Mouse (Mus musculus): ENCODE measurements around the gene Naaa. TPM values are rescaled to one million over a fixed set of nuclear protein-coding genes. Genes with fewer than 3 reads are reported as not detected.

Naaa gene
- polyA plus RNA-seq, 1 experiment from 2014 or later, result 6.7 TPM

DNA sequence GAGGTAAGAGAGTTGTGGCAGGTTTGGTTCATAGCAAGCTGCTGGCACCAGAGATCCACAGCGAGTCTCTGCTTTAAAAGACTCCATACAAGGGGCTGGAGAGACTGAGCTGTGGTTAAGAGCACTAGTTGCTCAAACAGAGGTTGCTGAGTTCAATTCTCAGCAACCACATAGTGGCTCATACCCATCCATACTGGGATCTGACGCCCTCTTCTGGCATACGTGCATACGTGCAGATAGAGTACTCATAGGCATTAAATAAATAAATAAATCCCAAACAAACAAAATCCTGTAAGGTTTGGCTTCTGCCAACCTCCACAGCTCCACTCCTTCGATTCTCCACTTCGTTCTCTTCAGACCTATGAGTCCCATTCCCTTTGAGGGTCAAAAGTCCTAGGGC lies 25.9 kb downstream of the Naaa start:
- Histone ChIP-seq H3K27ac (replicated peaks; ENCODE audit: low read depth, low read length) (no peak overlapping the region), H3K4me3 (ENCODE audit: low read depth, low read length) (no peak overlapping the region), H3K27me3 (ENCODE audit: control insufficient read depth, insufficient read depth, low read length) (no peaks in the 10 kb centered on the region), H3K4me1 (ENCODE audit: control insufficient read depth, insufficient read depth, low read length) (no peaks in the 10 kb centered on the region; the same call in 1 of the 2 replicates), H3K4me2 (ENCODE audit: low read depth, severe bottlenecking) (no peak overlapping the region), H3K36me3 (ENCODE audit: control insufficient read depth, insufficient read depth, low read length) (no peaks in the 10 kb centered on the region), H3K9ac (ENCODE audit: low read length) (no peak overlapping the region), H3K9me3 (ENCODE audit: control insufficient read depth, low read length) (no peaks in the 10 kb centered on the region)
- no peak for ATAC-seq (ENCODE audit: insufficient number of reproducible peaks, low FRiP score, low TSS enrichment, low read depth)
- DNase-seq (ENCODE audit: low spot score), result no peak
- 90% methylated on average over 6 of the region's 6 CpGs for WGBS

DNA sequence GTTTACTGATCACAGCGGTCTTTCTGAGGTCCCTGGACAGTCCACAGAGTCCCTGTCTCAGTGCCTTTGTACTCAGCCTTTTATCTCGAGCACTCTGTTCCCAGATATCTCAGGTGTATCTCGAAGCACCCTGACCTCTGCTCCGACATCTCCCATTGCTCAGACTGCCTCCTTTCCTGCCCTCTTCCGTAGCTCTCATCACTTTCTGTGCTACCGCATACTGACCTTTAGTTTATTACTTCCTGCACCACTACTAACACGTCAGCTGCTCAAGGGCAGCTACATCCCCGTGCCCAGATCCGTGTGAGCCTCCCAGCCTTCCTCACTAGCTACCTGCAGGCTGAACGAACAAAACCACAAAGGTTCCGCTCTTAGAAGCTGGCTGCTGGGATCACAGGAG lies 29.4 kb downstream of the Naaa start:
- Histone ChIP-seq H3K4me3 (ENCODE audit: low read depth, low read length) (no peak overlapping the region), H3K9ac (ENCODE audit: low read length) (no peak overlapping the region), H3K4me2 (ENCODE audit: low read depth, severe bottlenecking) (no peak overlapping the region), H3K27ac (replicated peaks; ENCODE audit: low read depth, low read length) (no peak overlapping the region), H3K27me3 (ENCODE audit: control insufficient read depth, insufficient read depth, low read length) (no peaks in the 10 kb centered on the region), H3K4me1 (ENCODE audit: control insufficient read depth, insufficient read depth, low read length) (no peaks in the 10 kb centered on the region), H3K9me3 (ENCODE audit: control insufficient read depth, low read length) (no peaks in the 10 kb centered on the region), H3K36me3 (ENCODE audit: control insufficient read depth, insufficient read depth, low read length) (no peaks in the 10 kb centered on the region)
- ATAC-seq (ENCODE audit: insufficient number of reproducible peaks, low FRiP score, low TSS enrichment, low read depth) (no peak), DNase-seq (ENCODE audit: low spot score) (no peak)
- 83% methylated on average over 11 of the region's 11 CpGs for WGBS

DNA sequence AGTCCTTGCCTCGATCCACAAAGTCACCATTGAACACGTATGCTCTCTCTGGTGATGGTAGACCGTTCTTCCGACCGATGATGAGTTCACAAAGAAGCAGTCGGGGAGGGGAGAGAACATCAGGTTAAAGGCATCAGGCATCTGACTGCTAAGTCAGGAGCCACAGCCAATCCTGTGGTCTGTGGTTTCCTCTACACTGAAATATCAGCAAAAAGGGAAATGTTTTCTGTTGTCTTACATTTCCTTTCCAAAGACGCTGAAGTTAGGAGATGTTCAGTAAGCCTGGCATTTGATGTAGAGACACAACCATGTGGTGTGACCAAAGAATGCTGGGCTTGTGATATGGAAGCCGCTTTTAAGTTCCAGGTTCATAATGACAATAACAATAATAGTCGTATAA lies 32.5 kb downstream of the Naaa start:
- Histone ChIP-seq H3K4me3 (ENCODE audit: low read depth, low read length) (no peak overlapping the region), H3K9ac (ENCODE audit: low read length) (no peak overlapping the region), H3K4me2 (ENCODE audit: low read depth, severe bottlenecking) (no peak overlapping the region), H3K27me3 (ENCODE audit: control insufficient read depth, insufficient read depth, low read length) (no peaks in the 10 kb centered on the region), H3K36me3 (ENCODE audit: control insufficient read depth, insufficient read depth, low read length) (no peaks in the 10 kb centered on the region), H3K27ac (replicated peaks; ENCODE audit: low read depth, low read length) (no peak overlapping the region), H3K4me1 (ENCODE audit: control insufficient read depth, insufficient read depth, low read length) (no peaks in the 10 kb centered on the region), H3K9me3 (ENCODE audit: control insufficient read depth, low read length) (no peaks in the 10 kb centered on the region)
- DNase-seq (ENCODE audit: low spot score), result no peak
- 92% methylated on average over 9 of the region's 9 CpGs for WGBS
- ATAC-seq (ENCODE audit: insufficient number of reproducible peaks, low FRiP score, low TSS enrichment, low read depth), result no peak

DNA sequence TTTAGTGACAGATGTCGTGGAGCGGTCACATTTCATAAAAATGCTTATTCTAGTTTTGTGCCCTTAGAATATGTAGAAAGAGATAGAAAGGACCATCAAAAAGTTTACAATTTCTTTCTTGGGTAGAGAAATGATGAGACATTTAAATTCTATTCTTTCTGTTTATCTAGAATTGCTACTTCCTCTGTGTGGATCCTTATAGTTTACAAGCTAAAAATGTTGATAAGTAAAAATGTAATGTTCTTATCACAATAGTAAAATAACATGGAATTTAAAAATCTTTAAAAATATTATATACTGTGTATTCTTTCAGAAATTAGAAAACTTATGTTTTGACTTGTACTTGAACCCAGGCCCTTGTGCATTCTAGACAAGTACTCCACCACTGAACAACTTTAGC lies 33.1 kb downstream of the Naaa start:
- no peaks in the 10 kb centered on the region for H3K36me3 ChIP-seq (ENCODE audit: control insufficient read depth, insufficient read depth, low read length)
- H3K27ac ChIP-seq (replicated peaks; ENCODE audit: low read depth, low read length), result no peak overlapping the region
- no peak overlapping the region for H3K4me3 ChIP-seq (ENCODE audit: low read depth, low read length)
- DNase-seq (ENCODE audit: low spot score), result no peak
- H3K4me1 ChIP-seq (ENCODE audit: control insufficient read depth, insufficient read depth, low read length), result no peaks in the 10 kb centered on the region
- H3K9ac ChIP-seq (ENCODE audit: low read length), result no peak overlapping the region
- no peaks in the 10 kb centered on the region for H3K9me3 ChIP-seq (ENCODE audit: control insufficient read depth, low read length)
- 96% methylated on average over 2 of the region's 2 CpGs for WGBS
- no peak for ATAC-seq (ENCODE audit: insufficient number of reproducible peaks, low FRiP score, low TSS enrichment, low read depth)
- no peak overlapping the region for H3K4me2 ChIP-seq (ENCODE audit: low read depth, severe bottlenecking)
- H3K27me3 ChIP-seq (ENCODE audit: control insufficient read depth, insufficient read depth, low read length), result no peaks in the 10 kb centered on the region

DNA sequence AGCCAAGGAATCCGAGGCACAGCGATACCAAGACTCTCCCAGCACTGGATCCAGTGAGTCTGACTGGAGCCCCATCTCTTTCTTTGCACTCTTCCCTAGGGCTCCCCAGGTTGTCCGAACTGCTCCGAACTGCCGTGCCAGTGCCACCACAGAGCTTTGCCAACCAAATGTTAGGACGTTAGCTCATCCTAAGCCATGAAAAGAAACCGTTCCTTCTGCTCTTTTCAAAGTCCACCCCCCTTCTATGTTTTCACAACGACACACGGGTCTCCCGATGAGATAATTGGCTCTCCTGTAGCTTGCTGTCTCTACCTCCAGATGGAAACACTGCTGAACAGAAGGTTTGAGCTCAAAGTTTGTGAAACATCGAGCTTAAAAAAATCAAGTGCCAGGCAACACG lies 37.2 kb downstream of the Naaa start:
- Histone ChIP-seq H3K9ac (ENCODE audit: low read length) (no peak overlapping the region), H3K27ac (replicated peaks; ENCODE audit: low read depth, low read length) (no peak overlapping the region), H3K4me2 (ENCODE audit: low read depth, severe bottlenecking) (no peak overlapping the region), H3K27me3 (ENCODE audit: control insufficient read depth, insufficient read depth, low read length) (no peaks in the 10 kb centered on the region), H3K36me3 (ENCODE audit: control insufficient read depth, insufficient read depth, low read length) (no peaks in the 10 kb centered on the region), H3K4me1 (ENCODE audit: control insufficient read depth, insufficient read depth, low read length) (no peaks in the 10 kb centered on the region), H3K9me3 (ENCODE audit: control insufficient read depth, low read length) (no peaks in the 10 kb centered on the region), H3K4me3 (ENCODE audit: low read depth, low read length) (no peak overlapping the region)
- WGBS, result 92% methylated on average over 12 of the region's 12 CpGs
- DNase-seq (ENCODE audit: low spot score) (no peak), ATAC-seq (ENCODE audit: insufficient number of reproducible peaks, low FRiP score, low TSS enrichment, low read depth) (no peak)

DNA sequence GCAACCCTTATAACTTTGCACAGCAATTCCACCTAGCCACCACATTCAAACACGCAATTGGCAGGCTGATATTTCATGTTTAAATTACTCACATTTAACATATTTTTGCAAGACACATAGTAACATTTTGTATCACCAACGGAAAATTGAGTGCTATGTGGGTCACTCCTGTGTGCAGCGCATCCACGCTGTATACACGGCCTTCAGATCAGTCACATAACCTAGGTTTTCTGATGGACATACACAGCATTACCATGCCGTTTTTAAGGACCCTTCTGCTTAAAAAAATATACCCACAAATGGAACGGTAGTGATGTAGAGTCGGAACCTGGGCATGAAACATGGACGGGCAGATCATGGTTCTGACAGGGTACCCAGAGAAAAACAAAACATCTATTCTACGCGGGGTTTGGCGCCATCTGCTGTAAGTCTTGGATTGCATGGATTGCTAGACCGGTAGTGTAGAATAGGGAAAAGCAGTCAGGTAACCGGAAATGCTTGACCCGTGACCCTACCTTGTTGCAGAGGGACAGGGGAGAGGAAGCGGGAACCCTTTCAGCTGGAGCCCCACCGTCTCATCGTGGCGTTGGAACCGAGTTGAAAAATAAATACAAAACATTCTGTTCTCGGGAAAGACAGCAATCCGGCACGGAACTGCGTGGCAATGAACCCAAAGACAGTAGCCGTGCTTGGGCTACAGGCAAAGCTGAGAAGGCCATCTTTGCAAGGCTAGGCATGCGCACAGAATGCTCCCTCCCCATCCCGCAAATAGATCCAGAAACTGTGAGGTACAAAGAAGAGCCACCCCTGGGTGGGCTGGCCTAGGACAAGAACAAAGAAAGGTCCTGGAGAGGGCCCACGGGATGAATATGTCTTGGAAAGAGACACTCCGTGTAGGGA lies 38.4 kb downstream of the Naaa start:
- H3K27me3 ChIP-seq (ENCODE audit: control insufficient read depth, insufficient read depth, low read length), result no peaks in the 10 kb centered on the region
- no peak overlapping the region for H3K9ac ChIP-seq (ENCODE audit: low read length)
- DNase-seq (ENCODE audit: low spot score) (peak; percentile 79), ATAC-seq (ENCODE audit: insufficient number of reproducible peaks, low FRiP score, low TSS enrichment, low read depth) (no peak)
- H3K4me1 ChIP-seq (ENCODE audit: control insufficient read depth, insufficient read depth, low read length), result no peaks in the 10 kb centered on the region
- H3K9me3 ChIP-seq (ENCODE audit: control insufficient read depth, low read length), result no peaks in the 10 kb centered on the region
- no peak overlapping the region for H3K4me3 ChIP-seq (ENCODE audit: low read depth, low read length)
- no peak overlapping the region for H3K4me2 ChIP-seq (ENCODE audit: low read depth, severe bottlenecking)
- H3K27ac ChIP-seq (replicated peaks; ENCODE audit: low read depth, low read length), result no peak overlapping the region
- no peaks in the 10 kb centered on the region for H3K36me3 ChIP-seq (ENCODE audit: control insufficient read depth, insufficient read depth, low read length)
- 52% methylated on average over 29 of the region's 29 CpGs for WGBS

DNA sequence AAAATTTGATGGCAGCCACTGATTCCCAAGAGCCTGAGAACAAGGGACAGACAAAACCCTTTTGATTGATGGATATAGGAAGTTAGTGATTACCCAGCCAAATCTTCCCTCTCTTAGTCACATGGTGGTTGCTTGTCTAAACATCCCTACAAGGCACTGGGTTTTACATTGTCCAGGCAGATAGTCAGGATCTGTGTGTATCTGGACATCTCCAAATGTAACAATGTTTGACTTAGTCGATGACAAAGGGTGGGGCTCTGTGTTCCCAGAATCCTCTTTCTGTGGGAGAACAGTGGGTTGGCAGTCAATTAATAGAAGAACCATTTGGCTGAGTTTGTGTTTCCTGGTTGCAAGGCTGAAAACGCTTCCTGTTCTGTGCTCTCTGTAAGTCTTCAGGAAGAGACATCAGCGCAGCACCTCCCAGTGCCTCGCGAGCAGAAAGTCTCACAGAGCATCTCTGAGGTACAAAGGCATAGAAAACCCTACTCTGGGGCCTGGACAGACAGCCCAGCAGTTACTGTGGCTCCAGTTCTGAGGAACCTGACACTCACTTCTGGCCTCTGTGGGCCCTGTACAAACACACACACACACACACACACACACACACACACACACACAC lies 42.9 kb downstream of the Naaa start:
- H3K9me3 ChIP-seq (ENCODE audit: control insufficient read depth, low read length), result no peaks in the 10 kb centered on the region
- no peak overlapping the region for H3K4me2 ChIP-seq (ENCODE audit: low read depth, severe bottlenecking)
- H3K27ac ChIP-seq (replicated peaks; ENCODE audit: low read depth, low read length), result no peak overlapping the region
- no peak overlapping the region for H3K4me3 ChIP-seq (ENCODE audit: low read depth, low read length)
- H3K27me3 ChIP-seq (ENCODE audit: control insufficient read depth, insufficient read depth, low read length), result no peaks in the 10 kb centered on the region
- DNase-seq (ENCODE audit: low spot score) (no peak), ATAC-seq (ENCODE audit: insufficient number of reproducible peaks, low FRiP score, low TSS enrichment, low read depth) (no peak)
- 62% methylated on average over 5 of the region's 5 CpGs for WGBS
- no peak overlapping the region for H3K9ac ChIP-seq (ENCODE audit: low read length)
- H3K4me1 ChIP-seq (ENCODE audit: control insufficient read depth, insufficient read depth, low read length), result no peaks in the 10 kb centered on the region
- H3K36me3 ChIP-seq (ENCODE audit: control insufficient read depth, insufficient read depth, low read length), result no peaks in the 10 kb centered on the region

DNA sequence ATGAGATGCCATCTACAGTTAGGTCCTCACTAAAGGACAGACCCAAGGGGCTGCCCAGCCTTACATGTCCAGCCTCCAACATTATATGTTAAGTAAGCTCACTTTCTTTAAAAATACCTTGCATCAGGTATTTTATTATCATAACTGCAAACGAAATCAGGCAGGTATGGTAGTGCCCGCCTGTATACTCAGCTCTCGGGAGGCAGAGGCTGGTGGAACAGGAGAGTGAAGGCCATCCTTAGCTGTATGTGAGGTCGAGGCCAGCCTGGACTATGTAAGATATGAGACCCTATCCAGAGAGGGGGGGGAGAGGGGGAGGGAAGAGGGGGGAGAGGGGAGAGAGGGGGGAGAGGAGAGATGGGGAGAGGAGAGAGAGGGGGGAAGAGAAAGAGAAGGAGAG lies 44.6 kb downstream of the Naaa start:
- 94% methylated on average over 4 of the region's 4 CpGs for WGBS
- no peak overlapping the region for H3K4me2 ChIP-seq (ENCODE audit: low read depth, severe bottlenecking)
- H3K36me3 ChIP-seq (ENCODE audit: control insufficient read depth, insufficient read depth, low read length), result no peaks in the 10 kb centered on the region
- no peak overlapping the region for H3K4me3 ChIP-seq (ENCODE audit: low read depth, low read length)
- ATAC-seq (ENCODE audit: insufficient number of reproducible peaks, low FRiP score, low TSS enrichment, low read depth), result no peak
- no peak overlapping the region for H3K9ac ChIP-seq (ENCODE audit: low read length)
- DNase-seq (ENCODE audit: low spot score), result no peak
- no peaks in the 10 kb centered on the region for H3K27me3 ChIP-seq (ENCODE audit: control insufficient read depth, insufficient read depth, low read length)
- no peaks in the 10 kb centered on the region for H3K9me3 ChIP-seq (ENCODE audit: control insufficient read depth, low read length)
- H3K27ac ChIP-seq (replicated peaks; ENCODE audit: low read depth, low read length), result no peak overlapping the region
- no peaks in the 10 kb centered on the region for H3K4me1 ChIP-seq (ENCODE audit: control insufficient read depth, insufficient read depth, low read length)
